In genomic region chr1:187910718-187911117, GRCm38 (mm10) we compare ENCODE assay signal across 10 mouse cellular contexts.
A peak's percentile ranks its signal among the peaks of the same experiment; 100 is the strongest.
DNase-seq lines count a peak whose midpoint lies in the region; ATAC-seq lines count a peak whose summit lies in the region.
"Had no signal": no experiment of that assay in that cellular context is flagged by ENCODE, and none has a peak within 500 bp of the region (broad histone marks: within the 10 kb centered on the region; RNA-seq: fewer than 3 reads in every experiment).

No protein-coding gene starts in this region.

- H3K9ac ChIP-seq in heart, embryonic 14.5 days (ENCODE audit: low read length), result peak overlapping the region; percentile 61; the same call in 1 of the 2 replicates
- H3K9ac ChIP-seq in hindbrain, embryonic 11.5 days (ENCODE audit: low read depth, low read length), result no peak overlapping the region
- H3K9ac ChIP-seq: liver, embryonic 13.5 days had no signal

- peak overlapping the region; percentile 56 for H3K4me2 ChIP-seq in heart, embryonic 14.5 days (ENCODE audit: low read length)
- H3K4me2 ChIP-seq in hindbrain, embryonic 11.5 days (replicated peaks; ENCODE audit: low read depth, low read length), result no peak overlapping the region
- H3K4me2 ChIP-seq: liver, embryonic 13.5 days had no signal

- H3K4me1 ChIP-seq in heart, embryonic 14.5 days (ENCODE audit: control insufficient read depth in 2 of 2, insufficient read depth in 2 of 2, low read length in 2 of 2), result peaks cover 16 to 31% of the 10 kb centered on the region in 2 experiments; a peak in 3 of 4 replicates
- H3K4me1 ChIP-seq in hindbrain, embryonic 11.5 days (replicated peaks; ENCODE audit: control insufficient read depth, insufficient read depth, low read length), result no peaks in the 10 kb centered on the region
- H3K4me1 ChIP-seq: liver, embryonic 13.5 days had no signal

- no peaks in the 10 kb centered on the region for H3K27me3 ChIP-seq in heart, embryonic 14.5 days (ENCODE audit: control insufficient read depth, insufficient read depth, low read length)
- no peaks in the 10 kb centered on the region for H3K27me3 ChIP-seq in hindbrain, embryonic 11.5 days (ENCODE audit: control insufficient read depth, insufficient read depth, low read length)
- H3K27me3 ChIP-seq: liver, embryonic 13.5 days had no signal

- no peaks in the 10 kb centered on the region for H3K36me3 ChIP-seq in heart, embryonic 14.5 days (ENCODE audit: control insufficient read depth, insufficient read depth, low read length)
- H3K36me3 ChIP-seq in hindbrain, embryonic 11.5 days (ENCODE audit: control insufficient read depth, insufficient read depth, low read length), result no peaks in the 10 kb centered on the region
- H3K36me3 ChIP-seq: liver, embryonic 13.5 days had no signal

- peak; percentile 74 for ATAC-seq in heart, embryonic 14.5 days (ENCODE audit: insufficient number of reproducible peaks, insufficient read depth, low FRiP score, low read depth)
- no peak for ATAC-seq in hindbrain, embryonic 11.5 days (ENCODE audit: low FRiP score)

- WGBS in heart, embryonic 14.5 days, result 25% methylated on average over 7 of the region's 7 CpGs
- 91% methylated on average over 7 of the region's 7 CpGs for WGBS in hindbrain, embryonic 11.5 days

- peak; percentile 90 for DNase-seq in Muller cell, postnatal 12 days (ENCODE audit: inconsistent ontology term)
- peak; percentile 51 for DNase-seq in adrenal gland, postnatal 10 days
- DNase-seq in lung, postnatal 25 days (ENCODE audit: low spot score), result peak; percentile 17
- no peak for DNase-seq in thymus, postnatal 0 days (ENCODE audit: low spot score)
- DNase-seq in hindbrain, embryonic 11.5 days (ENCODE audit: low spot score), result no peak
- no peak for DNase-seq in thymus, postnatal 36 days
- DNase-seq: cerebellum, adult 8-10 months; kidney, adult 11 months; liver, embryonic 13.5 days had no signal

- H3K27ac ChIP-seq in heart, embryonic 14.5 days (replicated peaks in 1 of 2; ENCODE audit: control insufficient read depth in 1 of 2, insufficient read depth in 1 of 2, low read depth in 2 of 2, low read length in 2 of 2), result peak overlapping the region; percentile 94 to 99
- H3K27ac ChIP-seq in hindbrain, embryonic 11.5 days (ENCODE audit: low read depth, low read length), result no peak overlapping the region
- H3K27ac ChIP-seq: liver, embryonic 13.5 days had no signal

- no peaks in the 10 kb centered on the region for H3K9me3 ChIP-seq in heart, embryonic 14.5 days (ENCODE audit: control insufficient read depth, low read length)
- no peaks in the 10 kb centered on the region for H3K9me3 ChIP-seq in hindbrain, embryonic 11.5 days (ENCODE audit: control insufficient read depth, low read length)
- H3K9me3 ChIP-seq: liver, embryonic 13.5 days had no signal

- H3K4me3 ChIP-seq in heart, embryonic 14.5 days (ENCODE audit: control insufficient read depth in 1 of 2, insufficient read depth in 1 of 2, low read depth in 1 of 2, low read length in 2 of 2), result peak overlapping the region; percentile 8 to 9; a peak in 2 of 4 replicates
- no peak overlapping the region for H3K4me3 ChIP-seq in hindbrain, embryonic 11.5 days (ENCODE audit: low read depth, low read length)
- H3K4me3 ChIP-seq: liver, embryonic 13.5 days had no signal

Comparison
In these comparisons a context has a peak if more than half of its experiments do, and no peak if none do; other contexts are left out.
1. DNase-seq: peak in Muller cell, postnatal 12 days (single experiment), adrenal gland, postnatal 10 days (single experiment) and lung, postnatal 25 days (single experiment); none in thymus, postnatal 0 days (single experiment), hindbrain, embryonic 11.5 days (single experiment) and thymus, postnatal 36 days (0 of 2).